Mouse (Mus musculus): ENCODE data around the gene Traf1. TPM values are rescaled to one million over a fixed set of nuclear protein-coding genes. Genes with fewer than 3 reads are reported as not detected.

The Traf1 gene
- total RNA-seq (2021) = 1 to 10 TPM; 1.2 to 1.4 TPM

DNA sequence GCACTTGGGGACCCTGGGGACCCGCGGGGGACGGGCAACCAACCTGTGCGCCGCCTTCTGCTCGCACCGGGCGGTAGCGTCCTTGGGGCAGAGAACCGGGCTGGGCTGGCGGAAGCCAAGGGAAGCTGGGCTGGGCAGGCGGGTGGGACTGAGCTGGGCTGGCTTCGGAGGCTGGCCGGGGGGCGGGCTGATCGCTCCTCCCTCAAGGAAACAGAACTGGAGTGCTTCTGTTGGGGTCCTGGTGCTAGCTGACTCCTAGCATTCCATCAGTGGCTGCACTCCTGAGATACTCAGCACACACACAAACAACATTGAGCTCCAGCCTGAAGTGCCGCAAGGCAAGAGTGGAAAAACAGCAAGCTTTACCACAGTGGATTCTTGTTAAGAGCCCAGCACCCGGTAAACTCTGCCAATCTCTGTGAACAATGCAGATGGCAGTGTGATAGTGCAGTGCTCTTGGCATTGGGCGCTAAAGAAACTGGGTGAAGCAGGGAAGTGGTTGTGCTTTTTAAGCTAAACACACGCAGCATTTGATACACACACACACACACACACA is at the start of gene Traf1:
Gene Traf1 (minus strand): TSS at position 292 of the 556 bp plus-strand sequence.
- intact Hi-C loops (cut with DNase I) = no loop called here
- no peak for DNase-seq (ENCODE audit: low spot score in 2 of 2)

DNA sequence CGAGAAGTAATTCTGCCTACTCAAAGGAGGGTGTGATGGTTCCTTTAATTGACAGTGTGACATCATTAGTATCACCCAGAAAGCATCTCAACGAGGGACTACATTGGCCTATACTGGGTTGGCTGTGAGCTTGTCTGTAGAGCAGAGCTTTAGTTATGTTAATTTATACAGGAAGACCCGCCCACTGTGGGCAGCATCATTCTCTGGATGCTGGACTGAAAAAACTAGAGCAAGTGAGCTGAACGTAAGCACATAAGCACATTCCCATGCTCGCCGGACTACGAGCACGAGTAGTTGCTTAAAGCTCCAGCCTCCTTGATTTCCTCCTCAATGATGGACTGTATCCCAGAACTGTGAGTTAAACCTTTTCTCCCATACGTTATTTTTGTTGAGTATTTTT is 37.4 kb upstream of the Traf1 start:
- DNase-seq (ENCODE audit: low spot score in 2 of 2) = peak; percentile 53 to 59
- intact Hi-C loops (cut with DNase I) = no loop called here

DNA sequence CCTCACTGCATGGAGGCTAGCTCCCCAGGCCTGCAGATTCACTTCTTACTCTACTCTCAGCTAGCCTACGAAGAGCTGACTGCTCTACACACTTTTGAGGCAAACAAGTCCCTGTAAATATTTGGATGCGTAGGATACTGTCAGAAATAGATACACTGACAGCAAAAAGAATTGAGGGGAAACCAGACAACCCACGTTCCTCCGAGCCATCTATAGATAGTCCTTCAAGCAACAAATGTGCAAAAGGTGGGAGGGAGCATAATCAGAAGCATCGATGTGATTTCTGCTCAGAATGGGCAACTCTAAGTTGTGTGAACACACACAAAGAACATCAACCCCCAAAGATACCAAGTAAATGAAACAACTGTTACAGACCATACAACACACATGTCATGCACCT is 34.9 kb upstream of the Traf1 start:
- DNase-seq (ENCODE audit: low spot score in 2 of 2) = no peak
- intact Hi-C loops (cut with DNase I) = no loop called here

DNA sequence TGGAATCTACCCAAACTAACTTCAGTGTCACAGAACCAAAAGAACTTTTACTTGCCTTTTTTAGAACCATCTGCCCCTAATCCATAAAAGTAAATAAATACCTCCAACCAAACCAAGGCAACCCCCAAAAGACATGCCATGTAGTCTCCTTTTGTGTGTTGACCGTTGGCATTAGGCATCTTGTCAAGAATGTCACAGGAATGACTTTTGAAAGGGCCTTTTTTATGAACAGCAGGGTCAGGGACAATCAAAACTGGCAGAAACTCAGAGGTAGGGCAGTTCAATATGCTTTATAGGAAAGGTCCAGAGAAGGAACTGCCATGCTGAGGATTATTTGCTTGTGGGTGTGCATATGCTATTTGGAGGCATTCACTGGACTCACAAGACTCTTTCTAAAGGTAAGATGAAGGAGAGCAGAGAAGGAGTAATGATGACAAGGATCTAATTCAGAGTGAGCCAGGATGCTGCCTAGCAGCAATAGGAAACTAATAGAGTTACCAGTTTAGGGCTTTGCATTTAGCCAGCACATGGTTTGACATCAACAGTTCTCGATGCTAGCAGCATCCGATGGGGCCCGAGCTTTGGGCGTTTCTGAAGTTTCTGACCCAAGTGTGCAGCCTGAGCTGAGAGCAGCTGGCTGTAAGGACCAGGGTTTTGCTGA is 32.3 kb upstream of the Traf1 start:
- no peak for DNase-seq (ENCODE audit: low spot score in 2 of 2)
- intact Hi-C loops (cut with DNase I) = no loop called here

DNA sequence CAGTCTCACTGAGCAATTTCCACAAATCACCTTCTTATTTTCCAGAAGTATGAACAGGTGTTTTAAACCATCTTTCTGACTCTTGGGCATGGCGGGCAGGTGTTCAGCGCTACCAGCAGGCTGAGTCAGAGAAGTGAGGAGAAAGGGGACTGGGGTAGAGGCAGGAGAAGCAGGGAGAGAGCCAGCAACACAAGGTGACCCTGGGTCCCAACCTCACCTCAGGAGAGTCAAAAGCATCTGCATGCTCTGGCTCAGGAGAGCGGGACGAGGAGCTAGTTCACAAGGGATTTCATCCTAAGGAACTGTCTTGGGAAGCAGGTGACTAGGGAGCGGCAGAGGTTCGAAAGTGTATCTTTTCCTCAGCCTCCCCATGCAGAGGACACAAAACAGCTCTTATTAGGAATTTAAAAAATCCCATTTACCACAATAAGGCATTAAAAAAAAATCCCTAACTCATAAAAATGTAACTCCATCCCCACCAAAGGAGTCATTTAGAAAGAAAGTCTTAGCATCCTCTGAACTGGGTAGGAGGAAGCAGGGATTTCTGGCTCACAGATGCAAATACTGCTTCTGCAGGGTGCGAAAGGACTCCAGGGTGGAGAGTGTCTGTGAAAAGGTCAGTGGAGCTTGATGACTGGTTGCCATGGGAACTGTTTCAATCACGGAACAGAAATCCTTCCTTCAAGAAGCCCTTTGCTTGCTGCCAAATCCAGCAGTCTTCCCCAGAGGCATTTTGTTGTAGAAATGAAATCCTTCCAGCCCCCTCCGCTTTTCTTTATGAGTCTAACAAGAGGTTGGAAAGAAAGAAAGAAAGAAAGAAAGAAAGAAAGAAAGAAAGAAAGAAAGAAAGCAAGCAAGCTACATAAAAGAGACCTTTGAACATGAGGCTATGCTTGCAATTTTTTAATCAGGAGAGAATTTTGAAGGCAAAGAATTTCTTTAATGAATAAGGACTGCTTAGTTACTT is 31.4 kb upstream of the Traf1 start:
- intact Hi-C loops (cut with DNase I) = no loop called here
- DNase-seq (ENCODE audit: low spot score in 2 of 2) = no peak

DNA sequence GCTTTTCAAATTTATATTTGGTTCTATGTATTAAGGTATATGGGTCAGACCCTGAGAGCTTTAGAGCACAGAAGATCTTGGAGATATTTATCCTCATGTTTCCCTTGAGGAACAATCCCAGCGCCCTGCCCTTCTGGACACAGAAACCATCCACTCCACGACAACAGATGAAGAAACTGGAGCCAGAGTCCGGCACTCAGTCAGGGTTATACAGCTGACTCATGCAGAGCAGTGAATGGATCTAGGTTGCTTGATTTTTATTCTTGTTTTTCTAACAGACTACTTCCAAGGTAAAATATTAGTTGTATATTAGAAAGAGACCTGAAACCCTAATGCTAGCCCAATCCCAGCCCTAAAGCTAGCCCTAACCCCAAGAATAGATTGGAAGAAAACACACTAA is 30.4 kb upstream of the Traf1 start:
- DNase-seq (ENCODE audit: low spot score in 2 of 2) = no peak
- intact Hi-C loops (cut with DNase I) = no loop called here

DNA sequence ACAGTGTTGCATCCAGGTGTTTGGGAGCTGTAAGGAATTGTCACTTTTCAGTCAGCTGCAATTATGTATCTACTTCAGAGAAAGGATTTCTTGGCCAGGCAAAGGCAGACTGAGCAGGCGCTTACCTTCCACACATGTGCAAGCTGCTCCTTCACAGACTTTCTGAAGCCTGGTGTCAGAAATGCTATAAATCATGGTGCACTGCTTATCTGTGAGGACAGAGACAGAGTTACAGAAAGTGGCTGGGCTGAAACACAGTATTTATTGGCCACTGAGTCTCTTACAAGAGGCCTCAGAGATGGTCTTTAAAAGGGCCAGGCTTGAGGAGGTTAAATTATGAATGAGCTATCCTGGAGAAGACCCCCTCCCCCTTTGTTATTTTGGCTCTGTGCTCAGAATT is 28.2 kb upstream of the Traf1 start:
- DNase-seq (ENCODE audit: low spot score in 2 of 2) = no peak
- intact Hi-C loops (cut with DNase I) = no loop called here

DNA sequence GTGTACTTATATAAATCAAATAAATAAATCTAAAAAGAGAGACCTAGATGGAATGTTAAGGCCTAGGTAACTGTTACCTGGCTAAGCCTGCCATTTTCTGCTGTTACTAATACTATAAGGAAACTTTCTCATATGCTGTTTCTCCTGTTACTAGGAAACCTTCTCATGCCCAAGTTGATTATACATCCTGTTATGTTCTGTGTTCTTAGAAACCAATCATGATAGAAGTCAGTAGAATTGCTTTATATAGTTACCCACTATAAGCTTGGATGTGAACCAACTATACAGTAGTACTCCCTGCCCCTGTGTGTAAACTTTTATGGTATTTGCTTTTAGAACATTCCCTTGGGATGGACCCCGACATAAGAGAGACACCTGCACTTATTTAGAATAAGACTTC is 26.0 kb upstream of the Traf1 start:
- DNase-seq (ENCODE audit: low spot score in 2 of 2) = no peak
- intact Hi-C loops (cut with DNase I) = no loop called here

DNA sequence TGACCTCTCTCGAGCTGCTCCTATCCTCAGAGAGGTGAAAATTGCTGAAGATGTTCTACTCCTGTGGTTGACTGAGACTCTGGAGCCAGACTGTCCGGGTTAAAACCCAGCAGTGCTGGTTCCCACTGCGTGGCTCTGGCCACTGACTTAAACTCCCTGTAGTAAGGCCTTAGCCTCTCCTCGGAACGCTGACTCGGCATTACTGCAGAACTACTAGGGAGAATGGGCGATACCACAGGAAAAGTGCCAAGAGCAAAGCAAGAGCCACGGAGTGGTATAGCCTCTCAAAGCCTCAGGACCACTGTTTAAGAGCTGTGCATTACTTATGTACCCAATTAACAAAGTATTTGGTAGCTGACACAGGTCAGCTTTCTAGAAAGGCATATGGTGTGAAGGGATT is 23.3 kb upstream of the Traf1 start:
- intact Hi-C loops (cut with DNase I) = no loop called here

DNA sequence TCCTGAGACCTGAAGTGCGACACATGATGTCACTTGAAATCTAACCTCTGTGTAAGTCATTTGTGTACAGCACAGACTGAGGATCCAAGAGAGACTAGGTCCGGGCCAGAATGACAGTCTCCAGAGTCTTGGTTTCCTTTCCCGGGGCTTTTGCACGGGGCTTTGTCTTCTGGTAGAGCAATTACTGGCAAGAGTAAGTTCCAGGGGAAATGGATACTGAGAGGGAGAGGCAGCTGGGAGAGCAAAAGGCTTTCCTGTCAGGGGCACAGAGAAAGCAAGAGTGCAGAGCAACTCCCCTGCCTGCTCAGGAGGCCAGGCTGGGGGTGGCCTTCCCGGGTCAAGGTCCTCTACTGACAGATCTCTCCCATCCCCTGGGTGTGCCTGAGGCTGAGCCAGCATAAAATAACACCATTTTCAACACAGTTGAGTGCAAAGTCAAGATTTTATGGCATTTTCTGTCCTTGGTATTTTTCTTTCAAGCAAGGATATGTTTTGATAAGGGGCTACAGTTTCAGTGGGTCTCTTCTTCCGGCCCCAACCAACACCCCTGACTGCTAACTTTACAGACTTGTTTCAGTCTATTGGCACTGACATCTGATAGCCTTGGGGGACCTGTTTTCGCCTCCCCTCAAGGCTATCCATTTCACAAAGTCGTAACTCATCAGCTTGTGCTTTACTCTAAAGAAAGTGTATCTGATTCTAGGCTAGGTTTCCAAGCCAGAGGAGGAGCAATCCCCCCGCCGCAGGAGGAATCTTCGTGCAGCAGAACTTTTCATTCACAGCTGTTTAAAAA is 21.5 kb upstream of the Traf1 start:
- DNase-seq (ENCODE audit: low spot score in 2 of 2) = no peak
- intact Hi-C loops (cut with DNase I) = no loop called here

More for the DNA sequence above, 23.3 kb upstream of the Traf1 start:
- no peak for DNase-seq (ENCODE audit: low spot score in 2 of 2)

DNA sequence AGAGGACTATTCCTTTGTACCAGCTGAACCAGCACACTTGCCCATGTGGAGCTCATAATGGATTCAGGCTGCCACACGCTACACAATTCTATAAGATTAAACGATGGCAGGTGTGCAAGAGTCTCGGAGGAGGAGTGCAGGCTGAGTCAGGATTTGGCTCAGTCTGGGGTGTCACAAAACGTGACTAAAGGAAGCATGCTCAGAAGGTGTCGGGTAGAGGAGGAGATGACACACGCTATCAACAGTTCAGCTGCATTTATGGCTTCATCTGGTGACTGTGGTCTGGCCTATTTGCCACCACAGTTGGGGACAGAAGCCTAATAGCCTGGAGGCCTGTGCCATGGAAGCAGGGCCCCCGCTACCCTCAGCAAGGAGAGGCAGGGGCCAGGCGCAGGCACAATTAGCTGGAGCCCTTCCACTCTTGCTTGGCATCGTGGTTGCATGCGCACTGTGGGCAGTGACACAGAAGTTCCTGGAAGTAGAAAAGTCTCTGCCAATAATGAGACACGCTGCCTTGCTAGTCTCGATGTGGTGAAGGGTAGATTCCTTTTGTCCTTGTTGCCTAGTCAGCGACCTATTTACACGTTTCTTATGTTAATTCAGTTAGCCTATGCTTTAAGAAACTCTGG is 20.6 kb upstream of the Traf1 start:
- peak; percentile 49 to 56 for DNase-seq (ENCODE audit: low spot score in 2 of 2)
- intact Hi-C loops (cut with DNase I) = no loop called here

DNA sequence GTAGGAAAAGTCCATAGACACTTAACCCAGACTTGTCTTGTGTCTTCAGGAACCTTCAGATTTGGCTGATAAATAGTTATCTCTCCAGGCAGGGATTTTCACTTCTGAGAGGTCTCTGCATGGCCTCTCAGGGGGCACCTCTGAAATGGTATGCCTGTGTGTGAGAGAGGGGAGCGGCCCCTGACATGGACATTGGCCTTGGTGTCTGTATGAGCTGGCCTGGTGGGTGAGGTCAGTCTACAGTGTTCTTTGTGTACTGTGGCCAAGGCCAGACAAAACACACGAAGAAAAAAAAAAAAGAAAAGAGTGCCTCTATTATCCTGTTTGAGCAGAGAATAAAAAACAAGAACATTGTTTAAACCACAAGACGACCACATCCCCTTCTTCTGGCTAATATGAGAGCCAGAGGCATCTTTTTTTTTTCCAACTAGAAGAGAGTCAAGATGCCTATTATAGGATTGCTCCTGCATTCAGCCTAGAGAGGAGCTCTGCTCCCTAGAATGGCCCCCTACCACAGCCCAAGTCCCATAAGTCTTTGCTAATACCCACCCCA is 18.0 kb upstream of the Traf1 start:
- intact Hi-C loops (cut with DNase I) = no loop called here
- DNase-seq (ENCODE audit: low spot score in 2 of 2) = no peak

DNA sequence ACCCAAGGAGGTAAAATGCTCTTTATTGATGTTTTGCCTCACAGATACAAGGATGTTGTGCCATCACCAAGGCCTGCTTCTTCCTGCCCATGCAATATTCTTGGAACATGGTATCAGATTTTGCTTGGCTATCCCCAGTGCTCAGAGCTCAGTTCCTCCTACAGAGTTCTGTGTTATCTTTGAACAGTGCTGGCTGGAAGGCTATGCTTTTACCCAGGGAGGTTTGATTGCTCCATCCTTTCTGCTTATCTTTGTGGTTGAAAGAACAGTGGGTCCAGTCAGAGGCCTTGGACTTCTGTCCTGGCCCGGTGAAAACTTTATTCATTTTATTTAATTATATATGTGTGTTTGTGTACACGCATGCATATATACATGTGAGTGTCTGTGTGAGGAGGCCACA is 16.7 kb upstream of the Traf1 start:
- intact Hi-C loops (cut with DNase I) = no loop called here
- no peak for DNase-seq (ENCODE audit: low spot score in 2 of 2)

DNA sequence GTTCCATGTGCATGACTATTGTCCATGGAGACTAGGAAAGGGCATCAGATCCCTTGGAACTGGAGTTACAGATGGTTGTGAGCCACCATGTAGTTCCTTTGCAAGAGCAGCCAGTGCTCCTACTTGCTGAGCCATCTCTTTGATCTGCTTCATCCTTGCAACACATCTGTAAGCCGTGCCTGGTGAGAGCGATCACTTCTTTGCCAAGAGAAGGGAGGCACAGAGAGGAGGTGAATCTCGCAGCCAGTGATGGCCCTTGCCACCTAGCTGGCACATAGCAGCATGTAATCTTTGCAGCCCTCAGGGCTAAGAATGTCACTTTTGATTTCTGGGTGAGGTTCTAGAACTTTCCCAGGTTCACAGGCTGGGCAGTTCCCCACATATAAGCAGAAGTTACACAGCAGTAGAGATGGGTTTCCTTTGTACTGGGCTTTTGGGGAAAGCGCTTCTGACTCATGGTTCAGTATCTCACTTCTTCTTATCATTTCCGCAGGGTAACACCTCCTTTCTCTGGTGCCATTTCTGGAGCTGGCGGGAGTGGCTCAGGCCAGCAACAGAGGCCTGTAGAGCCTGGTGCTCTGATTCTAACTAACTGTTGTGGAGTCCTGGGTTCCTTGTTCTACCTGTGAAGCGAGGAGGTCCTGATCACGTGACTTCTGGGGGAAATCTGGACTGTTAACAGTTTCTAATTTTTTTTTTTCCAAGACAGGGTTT is 15.5 kb upstream of the Traf1 start:
- intact Hi-C loops (cut with DNase I) = no loop called here
- DNase-seq (ENCODE audit: low spot score in 2 of 2) = no peak

DNA sequence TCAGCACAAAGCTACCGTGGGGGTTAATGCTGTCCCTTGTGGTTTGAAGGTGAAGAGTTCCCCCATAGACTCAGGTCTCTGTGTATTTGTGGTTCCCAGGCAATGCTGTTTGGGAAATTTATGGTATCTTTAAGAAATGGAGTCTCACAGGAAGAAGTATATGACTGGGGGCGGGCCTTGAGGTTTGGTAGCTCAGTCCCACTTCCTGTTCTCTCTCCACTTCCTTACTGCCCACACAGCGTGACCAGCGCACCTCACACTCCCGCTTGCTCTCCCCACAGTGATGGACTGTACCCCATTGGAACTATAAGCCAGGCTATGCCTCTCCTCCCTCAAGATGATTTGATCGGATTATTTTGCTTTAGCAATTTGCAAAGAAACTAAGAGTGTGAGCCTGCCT is 14.9 kb upstream of the Traf1 start:
- intact Hi-C loops (cut with DNase I) = no loop called here

DNA sequence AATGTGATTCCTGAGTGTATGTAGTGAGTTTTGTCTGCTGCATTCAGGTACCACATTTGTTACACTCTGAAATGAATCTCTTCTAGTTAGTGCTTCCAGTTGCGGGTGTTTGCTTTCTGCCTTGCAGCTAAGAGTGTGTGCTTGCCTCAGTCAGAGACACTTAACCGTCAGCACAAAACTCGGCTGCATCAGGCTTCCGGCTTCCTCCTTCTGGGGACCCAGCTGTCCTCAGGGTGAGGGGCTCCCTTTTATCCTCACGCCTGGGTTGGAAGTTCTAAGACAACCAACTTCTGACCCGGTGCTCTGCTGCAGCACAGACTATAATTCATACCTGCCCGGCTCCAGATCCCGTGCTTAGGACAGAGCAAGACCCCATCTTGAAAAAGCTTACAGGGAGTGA is 11.5 kb upstream of the Traf1 start:
- no peak for DNase-seq (ENCODE audit: low spot score in 2 of 2)
- intact Hi-C loops (cut with DNase I) = no loop called here

More for the DNA sequence above, 14.9 kb upstream of the Traf1 start:
- DNase-seq (ENCODE audit: low spot score in 2 of 2) = no peak

DNA sequence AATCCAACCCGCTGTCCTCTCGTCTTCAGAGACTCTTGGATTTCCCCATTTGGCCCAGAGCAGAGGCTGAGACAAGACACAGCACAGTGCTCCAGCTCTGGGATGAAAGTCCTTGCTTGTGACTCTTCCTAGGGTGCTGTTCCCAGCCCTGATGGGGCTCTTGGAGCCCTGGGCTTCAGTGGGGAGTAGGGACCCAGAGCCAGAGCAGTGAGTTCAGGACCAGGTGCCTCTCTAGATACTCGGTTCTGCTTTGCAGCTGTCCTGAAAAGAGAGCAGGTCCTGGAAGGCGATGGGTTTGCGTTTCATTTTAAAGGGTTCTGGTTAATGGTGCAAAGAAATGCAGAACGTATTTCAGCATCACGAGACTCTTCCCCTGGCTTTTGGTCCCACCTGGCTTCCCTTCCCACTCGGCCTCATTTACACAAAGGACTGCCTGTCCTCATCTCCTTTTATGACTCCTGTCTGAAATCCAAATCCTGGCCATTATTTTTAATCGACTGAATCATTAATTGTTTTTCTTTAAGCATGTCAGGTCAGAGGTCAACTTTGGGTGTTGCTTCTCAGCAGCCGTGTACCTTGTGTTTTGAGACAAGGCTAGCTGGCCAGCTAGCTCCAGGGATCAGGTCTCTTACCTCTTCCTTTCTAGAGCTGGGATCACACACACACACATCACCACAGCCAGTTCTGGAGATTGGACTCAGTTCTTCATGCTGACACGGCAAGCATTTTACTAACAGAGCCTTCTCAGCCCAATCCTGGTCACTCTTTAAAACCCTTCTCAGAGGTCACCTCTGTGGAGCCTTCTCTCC is 9.7 kb upstream of the Traf1 start:
- DNase-seq (ENCODE audit: low spot score in 2 of 2) = no peak
- intact Hi-C loops (cut with DNase I) = loop anchor here (2.0 kb wide), 1 partner anchor 26 kb away; no protein-coding TSS in a partner anchor

Measured in left cerebral cortex, postnatal 36 days (tissue).